Mouse (Mus musculus): ENCODE results near the gene Gm9945. TPM values are rescaled to one million over a fixed set of nuclear protein-coding genes. Genes with fewer than 3 reads are reported as not detected.

Gene Gm9945
- polyA plus RNA-seq, 1 experiment from 2014 or later: not detected

GRCm38 (mm10) chr11:53483159-53483891 is 3.4 kb downstream of the Gm9945 start:
- Histone ChIP-seq H3K4me1 (ENCODE audit: control insufficient read depth, insufficient read depth, low read length) (peaks cover 17% of the 10 kb centered on the region; the same call in 1 of the 2 replicates), H3K9me3 (ENCODE audit: control insufficient read depth, low read length) (peaks cover 5% of the 10 kb centered on the region; the same call in 1 of the 2 replicates), H3K4me2 (replicated peaks; ENCODE audit: low read depth, low read length) (no peak overlapping the region), H3K27me3 (ENCODE audit: control insufficient read depth, insufficient read depth, low read length) (peaks cover 43% of the 10 kb centered on the region), H3K36me3 (ENCODE audit: control insufficient read depth, insufficient read depth, low read length) (no peaks in the 10 kb centered on the region), H3K4me3 (ENCODE audit: low read length) (no peak overlapping the region), H3K27ac (ENCODE audit: low read depth, low read length) (no peak overlapping the region), H3K9ac (ENCODE audit: low read depth, low read length) (no peak overlapping the region)
- WGBS: 72% methylated on average over 9 of the region's 9 CpGs
- no peak for ATAC-seq (ENCODE audit: low FRiP score, low TSS enrichment)

GRCm38 (mm10) chr11:53485719-53486118 is 5.8 kb downstream of the Gm9945 start:
- no peak for ATAC-seq (ENCODE audit: low FRiP score, low TSS enrichment)
- Histone ChIP-seq H3K27me3 (ENCODE audit: control insufficient read depth, insufficient read depth, low read length) (peaks cover 20% of the 10 kb centered on the region; the same call in 1 of the 2 replicates), H3K4me1 (ENCODE audit: control insufficient read depth, insufficient read depth, low read length) (peaks cover 8% of the 10 kb centered on the region; the same call in 1 of the 2 replicates), H3K27ac (ENCODE audit: low read depth, low read length) (no peak overlapping the region), H3K4me2 (replicated peaks; ENCODE audit: low read depth, low read length) (no peak overlapping the region), H3K9me3 (ENCODE audit: control insufficient read depth, low read length) (no peaks in the 10 kb centered on the region; the same call in 1 of the 2 replicates), H3K9ac (ENCODE audit: low read depth, low read length) (no peak overlapping the region), H3K36me3 (ENCODE audit: control insufficient read depth, insufficient read depth, low read length) (no peaks in the 10 kb centered on the region), H3K4me3 (ENCODE audit: low read length) (no peak overlapping the region)
- WGBS: 46% methylated on average over 3 of the region's 3 CpGs

GRCm38 (mm10) chr11:53486351-53486750 is 6.4 kb downstream of the Gm9945 start:
- Histone ChIP-seq H3K4me3 (ENCODE audit: low read length) (no peak overlapping the region), H3K27ac (ENCODE audit: low read depth, low read length) (no peak overlapping the region), H3K4me1 (ENCODE audit: control insufficient read depth, insufficient read depth, low read length) (peaks cover 8% of the 10 kb centered on the region; the same call in 1 of the 2 replicates), H3K27me3 (ENCODE audit: control insufficient read depth, insufficient read depth, low read length) (peaks cover 14% of the 10 kb centered on the region; the same call in 1 of the 2 replicates), H3K36me3 (ENCODE audit: control insufficient read depth, insufficient read depth, low read length) (no peaks in the 10 kb centered on the region), H3K9ac (ENCODE audit: low read depth, low read length) (no peak overlapping the region), H3K4me2 (replicated peaks; ENCODE audit: low read depth, low read length) (peak overlapping the region; percentile 48; the same call in 1 of the 2 replicates), H3K9me3 (ENCODE audit: control insufficient read depth, low read length) (no peaks in the 10 kb centered on the region; the same call in 1 of the 2 replicates)
- ATAC-seq (ENCODE audit: low FRiP score, low TSS enrichment): no peak
- WGBS: 56% methylated on average over 3 of the region's 3 CpGs

GRCm38 (mm10) chr11:53486822-53487594 is 7.0 kb downstream of the Gm9945 start:
- ATAC-seq (ENCODE audit: low FRiP score, low TSS enrichment): peak; percentile 86

GRCm38 (mm10) chr11:53489007-53489406 is 9.0 kb downstream of the Gm9945 start:
- Histone ChIP-seq H3K9ac (ENCODE audit: low read depth, low read length) (no peak overlapping the region), H3K27me3 (ENCODE audit: control insufficient read depth, insufficient read depth, low read length) (peaks cover 11% of the 10 kb centered on the region; the same call in 1 of the 2 replicates), H3K27ac (ENCODE audit: low read depth, low read length) (no peak overlapping the region), H3K9me3 (ENCODE audit: control insufficient read depth, low read length) (no peaks in the 10 kb centered on the region; the same call in 1 of the 2 replicates), H3K4me2 (replicated peaks; ENCODE audit: low read depth, low read length) (no peak overlapping the region), H3K4me3 (ENCODE audit: low read length) (no peak overlapping the region), H3K4me1 (ENCODE audit: control insufficient read depth, insufficient read depth, low read length) (peaks cover 12% of the 10 kb centered on the region; the same call in 1 of the 2 replicates), H3K36me3 (ENCODE audit: control insufficient read depth, insufficient read depth, low read length) (no peaks in the 10 kb centered on the region)
- ATAC-seq (ENCODE audit: low FRiP score, low TSS enrichment): no peak
- 98% methylated on average over 5 of the region's 5 CpGs for WGBS

More at GRCm38 (mm10) chr11:53486822-53487594, 7.0 kb downstream of the Gm9945 start:
- peak overlapping the region; percentile 48 for H3K4me2 ChIP-seq (replicated peaks; ENCODE audit: low read depth, low read length)
- H3K27ac ChIP-seq (ENCODE audit: low read depth, low read length): no peak overlapping the region
- peaks cover 10% of the 10 kb centered on the region; the same call in 1 of the 2 replicates for H3K4me1 ChIP-seq (ENCODE audit: control insufficient read depth, insufficient read depth, low read length)
- WGBS: 7% methylated on average over 27 of the region's 27 CpGs
- peak overlapping the region; percentile 20; the same call in 1 of the 2 replicates for H3K9ac ChIP-seq (ENCODE audit: low read depth, low read length)
- no peaks in the 10 kb centered on the region; the same call in 1 of the 2 replicates for H3K9me3 ChIP-seq (ENCODE audit: control insufficient read depth, low read length)
- no peaks in the 10 kb centered on the region for H3K36me3 ChIP-seq (ENCODE audit: control insufficient read depth, insufficient read depth, low read length)
- peak overlapping the region; percentile 25 for H3K4me3 ChIP-seq (ENCODE audit: low read length)
- peaks cover 11% of the 10 kb centered on the region; the same call in 1 of the 2 replicates for H3K27me3 ChIP-seq (ENCODE audit: control insufficient read depth, insufficient read depth, low read length)

GRCm38 (mm10) chr11:53489421-53489820 is 9.5 kb downstream of the Gm9945 start:
- Histone ChIP-seq H3K27ac (ENCODE audit: low read depth, low read length) (no peak overlapping the region), H3K27me3 (ENCODE audit: control insufficient read depth, insufficient read depth, low read length) (peaks cover 11% of the 10 kb centered on the region; the same call in 1 of the 2 replicates), H3K4me2 (replicated peaks; ENCODE audit: low read depth, low read length) (no peak overlapping the region), H3K4me3 (ENCODE audit: low read length) (no peak overlapping the region), H3K4me1 (ENCODE audit: control insufficient read depth, insufficient read depth, low read length) (peaks cover 12% of the 10 kb centered on the region; the same call in 1 of the 2 replicates), H3K36me3 (ENCODE audit: control insufficient read depth, insufficient read depth, low read length) (no peaks in the 10 kb centered on the region), H3K9me3 (ENCODE audit: control insufficient read depth, low read length) (no peaks in the 10 kb centered on the region; the same call in 1 of the 2 replicates), H3K9ac (ENCODE audit: low read depth, low read length) (no peak overlapping the region)
- WGBS: 85% methylated on average over 9 of the region's 9 CpGs
- ATAC-seq (ENCODE audit: low FRiP score, low TSS enrichment): no peak

GRCm38 (mm10) chr11:53491954-53492401 is 12.0 kb downstream of the Gm9945 start:
- H3K9ac ChIP-seq (ENCODE audit: low read depth, low read length): no peak overlapping the region
- H3K27me3 ChIP-seq (ENCODE audit: control insufficient read depth, insufficient read depth, low read length): peaks cover 6% of the 10 kb centered on the region; the same call in 1 of the 2 replicates
- WGBS: 28% methylated on average over 8 of the region's 8 CpGs
- no peak for ATAC-seq (ENCODE audit: low FRiP score, low TSS enrichment)
- no peak overlapping the region for H3K4me2 ChIP-seq (replicated peaks; ENCODE audit: low read depth, low read length)
- H3K4me1 ChIP-seq (ENCODE audit: control insufficient read depth, insufficient read depth, low read length): peaks cover 11% of the 10 kb centered on the region; the same call in 1 of the 2 replicates
- H3K36me3 ChIP-seq (ENCODE audit: control insufficient read depth, insufficient read depth, low read length): no peaks in the 10 kb centered on the region
- no peak overlapping the region for H3K27ac ChIP-seq (ENCODE audit: low read depth, low read length)
- H3K9me3 ChIP-seq (ENCODE audit: control insufficient read depth, low read length): no peaks in the 10 kb centered on the region; the same call in 1 of the 2 replicates
- no peak overlapping the region for H3K4me3 ChIP-seq (ENCODE audit: low read length)

GRCm38 (mm10) chr11:53493243-53493955 is 13.4 kb downstream of the Gm9945 start:
- Histone ChIP-seq H3K4me2 (replicated peaks; ENCODE audit: low read depth, low read length) (no peak overlapping the region), H3K9ac (ENCODE audit: low read depth, low read length) (no peak overlapping the region), H3K36me3 (ENCODE audit: control insufficient read depth, insufficient read depth, low read length) (no peaks in the 10 kb centered on the region), H3K27ac (ENCODE audit: low read depth, low read length) (no peak overlapping the region), H3K27me3 (ENCODE audit: control insufficient read depth, insufficient read depth, low read length) (no peaks in the 10 kb centered on the region), H3K4me1 (ENCODE audit: control insufficient read depth, insufficient read depth, low read length) (peaks cover 8% of the 10 kb centered on the region; the same call in 1 of the 2 replicates), H3K9me3 (ENCODE audit: control insufficient read depth, low read length) (no peaks in the 10 kb centered on the region; the same call in 1 of the 2 replicates), H3K4me3 (ENCODE audit: low read length) (no peak overlapping the region)
- 20% methylated on average over 3 of the region's 3 CpGs for WGBS
- ATAC-seq (ENCODE audit: low FRiP score, low TSS enrichment): 0 out of 2 replicates have a peak, but pooled peaks have one; percentile 9

Measured in kidney, embryonic 14.5 days (tissue).